Mouse (Mus musculus): ENCODE results near the gene Rcn1. TPM values are rescaled to one million over a fixed set of nuclear protein-coding genes. Genes with fewer than 3 reads are reported as not detected.

Rcn1 gene
- total RNA-seq, 2 experiments from 2014 or later = 11.6 to 15.9 TPM

DNA sequence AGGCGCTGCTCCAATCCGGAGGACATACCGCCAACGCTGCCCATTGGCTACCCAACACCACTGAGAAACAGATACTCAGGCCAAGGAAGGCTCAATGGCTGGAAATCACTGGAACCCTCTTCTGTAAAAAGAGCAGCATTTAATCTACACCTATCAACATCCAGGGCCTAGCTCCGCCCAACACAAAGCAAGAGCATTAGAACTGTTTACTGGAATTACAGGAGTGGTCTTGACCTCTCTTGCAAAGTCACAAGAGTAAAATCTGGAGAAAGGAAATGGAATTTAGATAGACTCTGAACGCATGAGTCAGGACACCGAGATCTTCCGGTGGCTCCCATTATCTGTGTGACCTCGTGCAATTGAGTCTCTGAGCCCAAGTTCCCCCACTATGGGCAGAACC, 3.1 kb downstream of the Rcn1 start:
- DNase-seq = no peak

DNA sequence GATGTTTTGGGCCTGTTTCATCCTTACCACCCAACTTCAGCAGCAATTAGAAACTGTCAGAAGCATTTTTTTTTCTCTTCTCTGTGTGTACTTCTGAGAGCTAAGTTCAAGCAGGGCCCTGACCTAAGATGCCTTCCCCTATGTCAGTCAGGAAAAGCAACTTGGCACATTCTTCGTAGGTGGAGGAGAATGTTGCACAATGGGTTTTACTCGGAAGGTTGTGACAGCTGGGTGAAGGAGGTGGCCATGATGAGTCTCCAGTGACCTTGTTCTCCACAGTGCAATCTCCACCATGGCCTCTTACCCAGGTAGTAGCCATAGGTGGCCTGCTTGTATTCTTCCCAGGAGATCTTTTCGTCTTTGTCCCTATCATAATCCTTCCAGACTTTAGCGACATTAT, 4.7 kb downstream of the Rcn1 start:
- no peak for DNase-seq

DNA sequence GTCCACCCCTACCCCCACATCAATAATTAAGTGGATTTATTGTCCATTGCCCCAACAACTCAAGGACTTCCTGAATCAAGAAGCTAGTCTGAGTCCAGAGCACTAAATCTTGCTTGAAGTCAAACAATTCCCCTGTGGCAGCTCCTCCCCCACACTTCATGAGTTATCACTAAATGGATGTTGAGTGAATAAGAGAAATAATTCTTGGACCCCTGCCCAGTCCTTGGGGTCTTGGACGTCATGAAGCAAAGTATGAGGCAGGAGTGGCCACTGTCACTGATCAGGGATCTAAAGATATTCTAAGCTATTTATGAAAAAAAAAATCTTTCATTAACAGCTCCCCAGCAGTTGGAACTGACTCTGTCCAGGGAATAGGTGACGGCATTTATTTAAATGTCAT, 6.6 kb downstream of the Rcn1 start:
- DNase-seq = no peak

DNA sequence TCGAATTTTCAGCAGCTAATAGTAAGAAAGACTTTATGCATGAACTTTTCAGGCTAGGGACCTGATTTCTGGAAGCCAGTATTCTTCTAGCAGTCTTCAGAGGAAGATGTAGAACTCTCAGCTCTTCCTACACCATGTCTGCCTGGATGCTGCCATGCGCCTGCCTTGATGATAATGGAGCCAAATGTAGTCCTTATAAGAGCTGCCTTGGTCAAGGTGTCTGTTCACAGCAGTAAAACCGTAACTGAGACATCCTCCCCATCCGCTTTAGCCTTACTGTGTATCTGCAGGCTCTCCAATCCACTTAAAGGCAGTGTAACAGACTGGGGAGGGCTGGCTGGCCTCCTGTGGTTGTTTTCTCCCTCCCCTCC, 7.7 kb downstream of the Rcn1 start:
- no peak for DNase-seq

DNA sequence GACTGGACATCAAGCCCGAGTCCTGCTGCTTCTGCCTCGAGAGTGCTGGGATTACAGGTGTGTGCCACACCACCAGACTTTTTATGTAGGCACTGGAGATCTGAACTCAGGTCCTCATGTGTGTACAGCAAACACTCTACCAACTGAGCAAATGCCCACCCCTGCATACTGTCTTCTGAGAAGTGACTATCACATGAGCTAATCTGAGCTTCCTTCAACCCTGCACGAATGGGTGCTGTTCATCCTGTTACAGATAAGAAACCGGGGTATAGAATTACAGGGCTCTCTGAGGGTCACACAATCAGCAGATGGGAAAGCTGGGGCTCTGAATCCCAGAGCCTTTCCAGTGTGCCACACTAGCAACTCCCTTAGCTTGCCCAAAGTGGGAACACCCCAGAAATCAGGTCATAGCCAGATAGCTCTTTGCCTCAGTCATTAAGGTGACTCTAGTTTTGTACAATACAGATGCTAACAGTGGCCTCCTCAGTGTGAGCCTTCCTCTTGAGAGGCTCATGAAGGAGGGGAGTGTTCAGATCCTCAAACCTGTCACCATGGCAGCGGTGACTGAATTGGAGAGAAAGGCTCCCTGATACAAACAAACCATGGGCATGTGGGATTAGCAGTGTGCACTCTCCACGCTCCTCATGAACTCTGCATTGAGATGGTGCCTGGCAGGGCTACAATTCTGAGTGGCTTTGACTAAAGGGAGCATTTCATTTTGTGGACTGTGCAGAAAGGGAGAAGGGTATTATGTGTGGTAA, 8.3 kb downstream of the Rcn1 start:
- DNase-seq = no peak

DNA sequence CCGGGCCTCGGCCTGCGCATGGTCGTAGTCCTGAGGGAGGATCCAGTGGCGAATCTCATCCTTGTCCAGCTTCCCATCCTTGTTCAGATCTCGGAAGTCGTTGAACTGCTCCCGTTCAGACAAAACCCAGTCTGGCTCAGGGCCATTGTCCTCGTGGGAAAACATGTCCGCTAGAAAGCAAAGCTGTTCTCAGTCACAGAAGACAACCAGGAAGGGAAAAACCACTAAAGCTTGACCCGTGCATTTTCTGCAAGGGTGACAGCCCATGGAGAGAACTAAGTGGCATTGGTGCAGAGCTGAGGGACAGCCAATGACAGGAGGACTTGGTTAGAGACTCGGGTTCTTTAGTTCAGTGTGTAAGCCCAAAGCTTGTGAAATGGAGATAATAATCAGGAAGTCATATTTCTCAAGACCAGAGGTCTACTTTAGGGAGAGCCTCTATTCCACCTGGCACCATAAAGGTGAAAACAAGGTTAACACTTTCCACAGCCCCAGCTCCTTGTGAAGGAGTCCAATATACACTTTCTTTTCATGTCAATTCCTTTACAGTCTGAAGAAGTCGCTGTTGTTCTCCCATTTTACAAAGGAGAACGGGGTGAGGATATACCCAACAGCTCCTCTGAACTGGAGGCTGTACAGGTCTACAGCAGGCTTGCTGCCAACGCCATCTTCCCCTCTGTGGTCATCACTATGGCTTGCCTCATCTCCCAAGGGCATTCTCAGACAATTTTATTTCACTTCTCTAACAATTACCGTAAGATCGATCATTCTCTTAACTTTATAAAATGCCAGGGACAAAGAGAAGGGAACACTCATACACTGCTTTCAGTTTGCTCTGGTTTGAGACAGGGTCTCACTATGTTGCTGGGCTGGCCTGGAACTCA, 9.9 kb downstream of the Rcn1 start:
- DNase-seq = no peak

DNA sequence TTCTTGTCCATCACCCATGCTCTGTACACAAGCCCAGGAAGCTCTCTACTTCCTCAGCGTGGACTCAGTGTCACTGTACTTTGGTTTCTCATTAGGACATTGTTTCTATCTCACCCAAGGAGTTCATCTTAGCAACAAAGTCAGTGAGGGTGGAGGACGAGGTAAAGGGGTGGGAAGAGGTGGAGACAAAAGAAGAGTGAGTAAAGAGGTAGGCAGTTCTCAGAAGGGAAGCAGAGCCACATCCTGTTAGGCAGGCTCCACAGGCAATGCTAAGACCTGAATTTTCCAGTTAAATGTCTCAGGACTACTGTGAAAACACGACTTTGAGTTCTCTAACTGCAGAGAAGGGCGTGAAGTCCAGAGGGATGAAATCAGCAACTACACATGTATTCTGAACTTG, 12.7 kb downstream of the Rcn1 start:
- DNase-seq = no peak

DNA sequence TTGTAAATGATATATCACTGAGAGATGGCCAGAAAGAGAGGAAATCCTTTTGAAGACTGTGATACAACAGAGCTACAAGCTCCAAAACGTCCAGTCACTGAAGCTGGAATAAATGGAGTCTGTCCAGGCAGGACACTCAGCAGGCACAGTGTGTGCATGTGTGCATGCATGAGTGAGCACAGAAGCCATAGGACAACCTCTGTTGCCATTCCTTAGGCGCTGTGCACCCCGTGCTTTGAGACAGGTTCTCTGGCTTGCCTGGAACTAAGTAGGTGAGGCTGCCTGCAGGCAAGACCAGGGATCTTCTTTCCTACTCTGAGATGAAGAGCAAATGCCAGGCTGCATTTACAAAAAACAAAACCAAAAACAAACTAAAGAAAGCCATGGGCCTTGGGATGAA, 14.1 kb downstream of the Rcn1 start:
- no peak for DNase-seq

DNA sequence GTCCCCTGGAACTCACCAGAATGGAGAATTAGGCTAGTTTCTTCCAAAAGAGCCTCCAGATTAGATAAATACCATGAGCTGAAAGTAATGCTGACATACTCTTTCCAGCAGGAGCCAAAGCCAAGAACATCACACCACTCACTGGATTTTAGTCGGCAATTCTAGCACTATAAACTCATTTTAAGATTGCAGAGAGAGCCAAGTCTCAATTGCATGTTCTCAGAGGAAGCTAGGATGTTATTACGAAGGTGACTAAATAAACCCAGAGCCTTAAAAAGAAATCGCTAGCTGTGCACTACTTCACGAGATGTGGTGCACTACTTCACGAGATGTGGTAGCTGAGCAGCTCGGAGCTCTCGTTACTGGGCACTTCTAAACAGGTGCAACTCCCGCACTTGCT, 16.1 kb downstream of the Rcn1 start:
- no peak for DNase-seq

DNA sequence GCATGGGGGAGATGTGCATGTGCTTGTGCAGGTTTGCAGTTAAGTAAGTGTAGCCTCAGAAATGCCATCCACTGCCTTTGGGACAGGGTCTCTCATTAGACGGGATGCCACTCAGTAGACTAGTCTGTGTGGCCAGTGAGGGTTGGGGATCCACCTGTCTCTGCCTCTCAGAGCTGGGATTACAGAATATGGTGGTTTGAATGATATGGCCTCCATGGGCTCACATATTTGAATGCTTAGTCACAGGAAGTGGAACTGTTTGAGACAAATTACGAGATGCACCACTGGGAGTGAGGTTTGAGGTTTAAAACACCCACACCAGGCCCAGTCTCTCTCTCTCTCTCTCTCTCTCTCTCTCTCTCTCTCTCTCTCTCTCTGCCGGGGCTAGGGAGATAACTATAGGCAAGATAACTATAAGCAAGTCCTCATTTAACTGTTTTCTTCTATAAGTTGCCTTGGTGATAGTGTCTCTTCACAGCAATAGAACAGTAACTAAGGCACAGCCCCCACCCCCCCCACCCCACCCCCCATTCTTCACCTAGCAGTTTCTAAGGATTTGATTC, 18.3 kb downstream of the Rcn1 start:
- DNase-seq = no peak

DNA sequence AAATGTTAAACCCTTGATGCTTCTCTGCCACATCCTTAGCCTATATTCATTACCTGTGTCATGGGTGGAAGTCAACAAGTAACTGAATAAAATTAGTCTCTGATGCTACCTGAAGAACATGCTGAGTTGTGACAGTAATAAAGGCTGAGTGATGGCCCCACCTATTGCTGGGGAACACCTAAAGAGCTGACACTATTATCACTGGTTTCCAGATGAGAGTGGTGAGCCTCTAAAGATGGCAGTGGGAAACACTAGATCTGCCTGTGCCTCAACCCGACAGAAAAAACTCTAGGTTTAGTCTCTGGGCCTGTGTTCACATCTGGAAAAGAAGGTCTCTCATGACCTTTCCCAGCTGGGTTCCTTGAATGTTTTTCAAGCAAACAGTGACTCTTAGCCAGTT, 19.4 kb downstream of the Rcn1 start:
- DNase-seq = no peak

DNA sequence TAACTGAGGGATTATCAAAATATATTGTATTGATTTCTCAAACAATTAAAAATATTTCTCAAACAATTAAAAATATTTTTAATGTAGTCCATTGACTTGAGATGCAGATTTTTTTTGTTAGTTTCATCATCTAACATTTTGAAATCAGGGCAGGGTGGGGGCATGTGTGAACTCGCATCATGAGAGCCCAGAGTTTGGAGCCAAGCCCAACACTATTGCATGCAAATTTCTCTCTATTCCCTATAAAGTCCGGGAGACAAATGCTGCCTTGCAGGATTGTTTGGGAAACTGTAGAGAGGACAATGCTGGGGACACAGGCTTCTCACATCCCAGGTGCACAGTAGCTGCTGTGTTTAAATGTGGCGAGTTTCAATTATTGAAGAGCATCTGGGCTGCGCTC, 23.4 kb downstream of the Rcn1 start:
- DNase-seq = no peak

DNA sequence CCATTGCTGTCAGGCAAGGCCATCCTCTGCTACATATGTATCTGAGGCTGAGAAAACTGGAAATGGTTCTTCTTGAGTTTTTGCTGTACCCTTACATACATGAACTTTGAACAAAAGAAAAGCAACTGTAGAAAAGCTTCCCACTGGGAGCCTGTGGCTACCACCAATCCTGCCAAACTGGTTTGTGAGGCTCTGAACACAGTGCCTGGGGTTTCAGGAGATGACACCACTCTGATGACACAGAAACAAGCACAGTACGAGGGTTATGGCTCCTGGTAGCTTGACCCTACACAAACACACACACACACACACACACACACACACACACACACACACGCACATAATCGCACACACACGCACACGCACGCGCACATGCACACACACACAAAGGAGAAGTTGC, 23.9 kb downstream of the Rcn1 start:
- no peak for DNase-seq

DNA sequence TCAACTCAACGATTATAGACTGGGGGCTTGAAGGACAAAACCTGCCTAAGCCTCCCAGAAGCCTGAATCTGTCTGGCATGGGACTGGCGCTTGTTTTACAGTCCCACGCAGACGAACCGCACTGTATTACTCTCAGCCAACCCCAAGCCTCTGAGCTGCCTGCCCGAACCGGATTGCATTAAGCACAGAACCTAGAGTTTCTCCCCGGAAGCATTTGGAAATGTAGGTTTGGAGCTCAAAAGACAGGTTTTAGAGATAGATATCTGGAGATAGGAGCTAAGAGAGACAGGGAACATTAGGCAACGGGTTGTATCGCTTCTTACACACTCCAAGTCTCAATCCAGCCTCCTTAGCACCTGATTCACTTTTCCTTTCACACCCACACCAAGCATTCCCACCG, 25.5 kb downstream of the Rcn1 start:
- DNase-seq = no peak

DNA sequence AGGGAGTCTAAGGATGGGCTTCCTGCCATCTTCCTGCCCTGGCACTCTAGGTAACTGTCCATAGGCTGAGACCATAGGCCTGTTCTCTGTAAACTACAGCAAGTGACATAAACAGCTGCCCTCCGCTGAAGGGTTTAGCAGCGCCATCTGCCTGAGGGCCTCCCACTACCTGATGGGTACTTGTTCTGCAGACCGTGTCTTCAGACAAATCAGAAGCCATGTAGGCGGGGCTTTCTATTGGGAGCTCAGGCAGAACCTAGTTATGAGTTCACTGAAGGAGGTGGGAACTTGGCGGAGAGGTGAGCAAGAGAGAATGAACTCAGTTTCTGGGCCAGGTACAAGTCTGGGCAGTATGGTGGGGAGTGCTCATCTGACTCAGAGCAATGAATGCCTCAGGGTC, 26.4 kb downstream of the Rcn1 start:
- DNase-seq = no peak

DNA sequence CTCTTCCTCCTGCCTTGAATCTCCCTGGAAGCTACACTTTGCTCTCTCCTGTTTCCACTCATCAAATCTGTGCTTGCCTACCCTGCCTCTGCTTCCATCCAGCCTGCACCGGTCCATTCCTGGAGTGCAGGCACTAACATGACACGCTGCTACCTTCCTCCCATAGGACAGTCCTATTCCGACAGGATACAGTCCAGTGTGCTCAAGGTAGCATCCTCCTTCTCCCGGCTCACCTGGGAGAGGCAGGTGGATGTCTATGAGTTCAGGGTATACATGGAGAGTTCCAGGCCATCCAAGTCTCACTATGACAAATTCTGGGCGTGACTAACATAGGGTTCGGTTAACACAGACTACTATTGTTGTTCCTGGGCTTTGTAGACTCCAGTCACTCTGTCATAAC, 27.0 kb downstream of the Rcn1 start:
- no peak for DNase-seq

DNA sequence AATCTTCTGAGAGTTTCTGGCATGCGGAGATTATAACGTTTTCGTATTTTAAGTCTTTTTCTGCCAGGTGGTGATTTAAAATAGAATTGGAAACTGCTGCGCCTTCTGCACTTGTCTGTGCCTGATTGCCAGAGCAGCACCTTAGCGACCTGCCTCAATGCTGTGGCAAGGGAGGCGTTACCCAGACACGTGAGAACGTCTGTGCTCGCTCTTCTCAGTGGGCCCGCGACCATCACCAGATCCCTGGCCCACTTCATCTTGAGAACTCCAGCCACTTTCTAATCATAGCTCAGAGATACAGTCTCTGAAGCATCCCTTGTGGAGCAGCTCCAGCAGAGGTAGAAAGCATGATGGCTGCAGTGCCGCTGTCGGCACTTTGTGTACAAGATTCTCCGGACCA, 28.4 kb downstream of the Rcn1 start:
- DNase-seq = no peak

DNA sequence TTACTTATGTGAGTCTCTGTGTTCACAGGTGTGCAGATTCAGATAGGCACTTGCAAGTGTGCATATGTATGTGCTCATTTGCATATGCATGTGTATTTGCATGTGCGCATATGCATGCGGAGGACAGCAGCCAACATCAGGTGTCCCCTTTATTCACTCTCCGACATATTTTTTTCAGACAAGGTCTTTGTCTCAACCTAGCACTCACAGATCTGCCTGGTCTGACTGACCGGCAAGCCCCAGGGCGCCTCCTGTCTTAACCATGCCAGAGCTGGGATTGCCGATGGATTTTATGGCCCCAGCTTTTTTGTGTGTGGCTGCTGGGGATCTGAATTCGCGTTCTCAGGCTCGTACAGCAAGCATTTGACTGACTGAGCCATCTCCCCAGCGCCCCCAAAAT, 28.9 kb downstream of the Rcn1 start:
- DNase-seq = no peak

DNA sequence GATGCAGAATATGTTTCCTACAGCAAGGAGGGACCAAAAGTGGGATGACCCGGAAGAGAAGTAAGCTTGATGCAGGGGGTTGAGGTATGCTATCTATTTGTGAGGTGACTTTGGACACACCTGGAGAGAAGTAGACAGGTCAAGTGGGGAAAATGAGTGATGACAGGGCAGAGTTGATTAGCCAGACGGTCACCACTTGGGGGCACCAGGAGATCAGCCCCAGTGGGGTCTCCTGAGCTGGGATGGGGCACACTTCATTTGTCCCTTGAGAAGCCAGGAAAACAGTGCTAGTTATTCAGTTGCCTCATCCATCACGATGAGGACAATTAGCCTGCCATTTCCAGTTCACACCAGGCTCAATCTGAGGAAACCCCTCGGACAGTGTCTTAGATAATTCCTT, 31.5 kb downstream of the Rcn1 start:
- no peak for DNase-seq

DNA sequence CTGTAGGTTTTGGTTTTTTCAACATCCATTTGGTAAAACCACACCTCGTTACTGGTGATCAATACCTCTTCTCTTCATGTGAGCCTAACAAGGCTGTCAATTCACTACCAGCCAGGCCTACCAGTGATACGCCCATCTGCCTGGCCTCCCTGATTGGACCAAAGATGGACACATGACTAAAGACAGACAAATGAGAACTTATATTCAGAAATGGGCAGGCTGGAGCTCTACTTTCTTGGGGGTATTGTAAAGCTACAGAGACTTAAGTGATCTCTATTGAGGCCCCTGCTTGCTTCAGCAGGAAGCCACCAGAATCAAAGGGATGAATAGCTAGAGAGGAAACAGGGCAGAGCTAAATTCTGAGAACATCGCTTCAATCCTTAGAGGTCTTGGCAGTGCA, 41.1 kb downstream of the Rcn1 start:
- DNase-seq = no peak

DNA sequence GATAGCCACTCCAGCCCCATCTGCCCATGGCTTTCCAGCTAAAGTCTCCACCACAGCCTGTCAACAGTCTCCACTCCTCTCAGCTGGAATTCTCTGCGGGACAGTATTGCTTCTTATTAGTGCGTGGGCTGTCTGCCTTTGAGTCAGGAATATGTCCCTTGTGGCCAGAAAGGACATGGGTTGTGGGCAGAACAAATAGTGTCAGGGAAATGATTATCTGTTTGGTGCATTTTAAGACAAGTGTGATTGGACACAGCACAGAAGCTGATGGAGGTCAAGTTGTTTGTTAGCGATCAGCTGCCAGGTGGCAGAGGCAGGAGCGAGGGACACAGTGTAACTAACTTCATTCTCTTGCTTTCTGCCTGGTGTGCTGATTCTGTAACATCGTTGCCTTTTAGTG, 42.3 kb downstream of the Rcn1 start:
- DNase-seq = peak; percentile 24

DNA sequence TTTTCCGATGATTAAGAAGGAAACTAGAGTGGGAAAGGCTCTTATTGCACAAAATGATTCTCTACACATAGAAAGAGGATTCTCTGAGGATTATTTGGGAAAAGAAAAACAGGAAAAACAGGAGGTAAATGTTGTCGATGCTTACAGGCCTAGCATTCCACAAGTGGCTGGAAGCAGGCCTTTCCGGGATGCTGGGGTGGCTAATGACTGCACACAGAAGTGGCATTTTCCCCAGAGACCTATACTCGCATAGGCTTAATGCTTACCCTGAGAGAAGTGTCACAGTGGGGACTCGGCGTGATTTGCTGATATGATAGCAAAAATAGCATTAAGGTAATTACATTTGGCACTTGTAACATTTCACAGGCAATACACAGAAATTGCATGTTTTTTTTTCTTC, 50.2 kb downstream of the Rcn1 start:
- no peak for DNase-seq

DNA sequence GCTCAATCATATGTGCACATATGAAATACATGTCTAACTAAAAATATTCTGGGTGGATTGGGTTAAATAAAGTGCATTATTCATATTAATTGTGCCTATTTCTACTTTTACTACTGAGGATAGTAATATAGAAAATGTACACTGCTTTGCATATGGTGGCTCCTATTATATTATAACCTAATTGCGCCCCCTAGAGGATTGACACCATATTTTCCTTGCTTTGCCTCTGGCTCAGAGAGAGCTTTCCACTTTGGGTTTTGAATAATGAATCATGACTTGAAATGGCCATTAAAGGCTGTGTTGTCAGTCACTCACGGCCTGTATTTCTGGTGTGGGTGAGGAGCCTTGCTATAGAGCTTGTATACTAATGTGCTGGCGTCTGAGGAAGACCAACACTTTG, 59.1 kb downstream of the Rcn1 start:
- no peak for DNase-seq

All from gastrocnemius, postnatal 25 days (tissue).